Mouse (Mus musculus) intestine, embryonic 15.5 days (tissue): Measurements from ENCODE around the gene Slc6a6. TPM values are rescaled to one million over a fixed set of nuclear protein-coding genes. Genes with fewer than 3 reads are reported as not detected.

Source experiments
- ATAC-seq: fragments of 200-750 bp; cut with Nextera tagmentation; 2 replicates; pipeline ENCODE4 v1.8.0; 2017; ENCODE audit warnings: moderate TSS enrichment, moderate library complexity
- H3K27ac ChIP-seq: fragments of 300-500 bp; sonication (generic); 2 replicates; pipeline ENCODE4 v1.5.1; 2015; ENCODE audit warnings: mild to moderate bottlenecking, inconsistent platforms
- H3K27me3 ChIP-seq: fragments of 300-500 bp; sonication (generic); replicated peaks from 2 replicates; pipeline ENCODE4 v1.6.1; 2015; ENCODE audit warnings: inconsistent platforms
- H3K36me3 ChIP-seq: fragments of 300-500 bp; sonication (generic); 2 replicates; pipeline ENCODE4 v1.6.1; 2015; ENCODE audit warnings: inconsistent platforms
- H3K4me1 ChIP-seq: fragments of 300-500 bp; sonication (generic); replicated peaks from 2 replicates; pipeline ENCODE4 v1.6.1; 2015; ENCODE audit warnings: inconsistent platforms
- H3K4me2 ChIP-seq: fragments of 300-500 bp; sonication (generic); replicated peaks from 2 replicates; pipeline ENCODE4 v1.6.1; 2015; ENCODE audit warnings: mild to moderate bottlenecking, inconsistent platforms
- H3K4me3 ChIP-seq: fragments of 300-500 bp; sonication (generic); replicated peaks from 2 replicates; pipeline ENCODE4 v1.5.1; 2015; ENCODE audit warnings: inconsistent platforms
- H3K9ac ChIP-seq: fragments of 300-500 bp; sonication (generic); 2 replicates; pipeline ENCODE4 v1.6.1; 2015; ENCODE audit warnings: inconsistent platforms
- H3K9me3 ChIP-seq: fragments of 300-500 bp; sonication (generic); 2 replicates; pipeline ENCODE4 v1.6.1; 2016; ENCODE audit warnings: inconsistent platforms
- WGBS: fragments of 180-500 bp; shearing (Covaris S2); methylation state at CpG from one replicate; pipeline ENCODE4 v1.1.7; 2015; 5-methylcytosine and 5-hydroxymethylcytosine counted together
- polyA plus RNA-seq: library from polyadenylated mRNA; unstranded; fragments of >200 nt; fragmentation: Nextera tagmentation; extraction: Ambion mirVana; gene quantifications from 2 replicates; pipeline ENCODE4 v1.2.1, GENCODE M21; 2015

The Slc6a6 gene
- polyA plus RNA-seq, 1 experiment from 2014 or later = 87.9 TPM

- Histone ChIP-seq H3K4me1 (peaks cover 39% of the 10 kb centered on the region), H3K36me3 (peaks cover 12% of the 10 kb centered on the region), H3K9ac (no peak overlapping the region), H3K27me3 (no peaks in the 10 kb centered on the region), H3K4me2 (no peak overlapping the region), H3K9me3 (no peaks in the 10 kb centered on the region), H3K4me3 (no peak overlapping the region), H3K27ac (peak overlapping the region; percentile 22; the same call in 1 of the 2 replicates)
- peak; percentile 60 for ATAC-seq
- 65% methylated on average over 8 of the region's 8 CpGs for WGBS
Observed at GRCm38 (mm10) chr6:91707276-91707885, 23.5 kb downstream of the Slc6a6 start.

- no peaks in the 10 kb centered on the region for H3K27me3 ChIP-seq
- no peak overlapping the region for H3K4me3 ChIP-seq
- 87% methylated on average over 11 of the region's 11 CpGs for WGBS
- no peak for ATAC-seq
- no peak overlapping the region for H3K4me2 ChIP-seq
- peak overlapping the region; percentile 22; the same call in 1 of the 2 replicates for H3K27ac ChIP-seq
- H3K4me1 ChIP-seq = peaks cover 45% of the 10 kb centered on the region
- peaks cover 12% of the 10 kb centered on the region for H3K36me3 ChIP-seq
- no peak overlapping the region for H3K9ac ChIP-seq
- no peaks in the 10 kb centered on the region for H3K9me3 ChIP-seq
Observed at GRCm38 (mm10) chr6:91707886-91708564, 24.2 kb downstream of the Slc6a6 start.

- no peak overlapping the region for H3K4me2 ChIP-seq
- no peaks in the 10 kb centered on the region for H3K27me3 ChIP-seq
- H3K27ac ChIP-seq = no peak overlapping the region
- no peaks in the 10 kb centered on the region for H3K9me3 ChIP-seq
- 92% methylated on average over 2 of the region's 2 CpGs for WGBS
- no peak overlapping the region for H3K4me3 ChIP-seq
- ATAC-seq = no peak
- H3K36me3 ChIP-seq = peaks cover 12% of the 10 kb centered on the region
- peaks cover 49% of the 10 kb centered on the region for H3K4me1 ChIP-seq
- no peak overlapping the region for H3K9ac ChIP-seq
Observed at GRCm38 (mm10) chr6:91708919-91709318, 25.1 kb downstream of the Slc6a6 start.

- WGBS = 64% methylated on average over 6 of the region's 6 CpGs
- H3K27ac ChIP-seq = 0 out of 2 replicates have a peak overlapping the region, but pooled peaks have one; percentile 4
- no peaks in the 10 kb centered on the region for H3K9me3 ChIP-seq
- peaks cover 46% of the 10 kb centered on the region for H3K4me1 ChIP-seq
- peaks cover 17% of the 10 kb centered on the region for H3K36me3 ChIP-seq
- H3K9ac ChIP-seq = no peak overlapping the region
- H3K4me3 ChIP-seq = no peak overlapping the region
- ATAC-seq = no peak
- no peak overlapping the region for H3K4me2 ChIP-seq
- H3K27me3 ChIP-seq = no peaks in the 10 kb centered on the region
Observed at GRCm38 (mm10) chr6:91710345-91710930, 26.6 kb downstream of the Slc6a6 start.

GRCm38 (mm10) chr6:91712097-91712854, 28.4 kb downstream of the Slc6a6 start:
- ATAC-seq = peak; percentile 52
- peak overlapping the region; percentile 28 for H3K4me2 ChIP-seq
- peaks cover 15% of the 10 kb centered on the region for H3K36me3 ChIP-seq
- H3K27ac ChIP-seq = peak overlapping the region; percentile 61
- WGBS = 25% methylated on average over 4 of the region's 4 CpGs
- no peaks in the 10 kb centered on the region for H3K27me3 ChIP-seq
- no peak overlapping the region for H3K4me3 ChIP-seq
- no peak overlapping the region for H3K9ac ChIP-seq
- peaks cover 30% of the 10 kb centered on the region for H3K4me1 ChIP-seq
- no peaks in the 10 kb centered on the region for H3K9me3 ChIP-seq

GRCm38 (mm10) chr6:91712855-91713331, 29.0 kb downstream of the Slc6a6 start:
- peak; percentile 86 for ATAC-seq
- no peak overlapping the region for H3K9ac ChIP-seq
- peak overlapping the region; percentile 61 for H3K27ac ChIP-seq
- H3K27me3 ChIP-seq = no peaks in the 10 kb centered on the region
- H3K4me1 ChIP-seq = peaks cover 24% of the 10 kb centered on the region
- WGBS = 12% methylated on average over 10 of the region's 10 CpGs
- peak overlapping the region; percentile 28; the same call in 1 of the 2 replicates for H3K4me2 ChIP-seq
- H3K4me3 ChIP-seq = no peak overlapping the region
- H3K36me3 ChIP-seq = peaks cover 15% of the 10 kb centered on the region
- no peaks in the 10 kb centered on the region for H3K9me3 ChIP-seq

GRCm38 (mm10) chr6:91713370-91713896, 29.6 kb downstream of the Slc6a6 start:
- peak overlapping the region; percentile 28; the same call in 1 of the 2 replicates for H3K4me2 ChIP-seq

GRCm38 (mm10) chr6:91715023-91715422, 31.2 kb downstream of the Slc6a6 start:
- no peak for ATAC-seq
- Histone ChIP-seq H3K9ac (no peak overlapping the region), H3K27me3 (no peaks in the 10 kb centered on the region), H3K4me1 (peaks cover 35% of the 10 kb centered on the region), H3K4me2 (no peak overlapping the region), H3K4me3 (no peak overlapping the region), H3K9me3 (no peaks in the 10 kb centered on the region), H3K27ac (no peak overlapping the region), H3K36me3 (peaks cover 10% of the 10 kb centered on the region; the same call in 1 of the 2 replicates)
- 77% methylated on average over 8 of the region's 8 CpGs for WGBS

More at GRCm38 (mm10) chr6:91713370-91713896, 29.6 kb downstream of the Slc6a6 start:
- Histone ChIP-seq H3K9me3 (no peaks in the 10 kb centered on the region), H3K36me3 (peaks cover 12% of the 10 kb centered on the region), H3K4me1 (peaks cover 22% of the 10 kb centered on the region), H3K27ac (peak overlapping the region; percentile 61), H3K9ac (no peak overlapping the region), H3K27me3 (no peaks in the 10 kb centered on the region), H3K4me3 (no peak overlapping the region)
- WGBS = 8% methylated on average over 5 of the region's 5 CpGs
- peak; percentile 13 for ATAC-seq

- no peak for ATAC-seq
- Histone ChIP-seq H3K27me3 (no peaks in the 10 kb centered on the region), H3K9ac (no peak overlapping the region), H3K4me1 (peaks cover 35% of the 10 kb centered on the region), H3K27ac (no peak overlapping the region), H3K36me3 (peaks cover 9% of the 10 kb centered on the region; the same call in 1 of the 2 replicates), H3K9me3 (no peaks in the 10 kb centered on the region), H3K4me3 (no peak overlapping the region), H3K4me2 (no peak overlapping the region)
- 75% methylated on average over 6 of the region's 6 CpGs for WGBS
Observed at GRCm38 (mm10) chr6:91715988-91716810, 32.3 kb downstream of the Slc6a6 start.

GRCm38 (mm10) chr6:91718067-91718466, 34.2 kb downstream of the Slc6a6 start:
- peaks cover 24% of the 10 kb centered on the region for H3K4me1 ChIP-seq
- no peak overlapping the region for H3K9ac ChIP-seq
- no peak overlapping the region for H3K4me3 ChIP-seq
- no peak overlapping the region for H3K27ac ChIP-seq
- no peak overlapping the region for H3K4me2 ChIP-seq
- no peaks in the 10 kb centered on the region for H3K27me3 ChIP-seq
- H3K36me3 ChIP-seq = peaks cover 10% of the 10 kb centered on the region
- 91% methylated on average over 2 of the region's 2 CpGs for WGBS
- ATAC-seq = no peak
- H3K9me3 ChIP-seq = no peaks in the 10 kb centered on the region

- H3K4me1 ChIP-seq = peaks cover 21% of the 10 kb centered on the region
- H3K9ac ChIP-seq = no peak overlapping the region
- H3K27me3 ChIP-seq = no peaks in the 10 kb centered on the region
- WGBS = 71% methylated on average over 3 of the region's 3 CpGs
- peaks cover 15% of the 10 kb centered on the region for H3K36me3 ChIP-seq
- H3K4me3 ChIP-seq = no peak overlapping the region
- H3K9me3 ChIP-seq = no peaks in the 10 kb centered on the region
- ATAC-seq = no peak
- H3K27ac ChIP-seq = no peak overlapping the region
- H3K4me2 ChIP-seq = no peak overlapping the region
Observed at GRCm38 (mm10) chr6:91718603-91719002, 34.8 kb downstream of the Slc6a6 start.
